Mouse (Mus musculus) right cerebral cortex, postnatal 14 days (tissue): Measurements from ENCODE around the gene Soat1.
"Not testable (repeated sequence)": the region's sequence is repeated elsewhere in the genome, so short reads cannot be mapped to it uniquely, and the experiment has no call there.

Experiments used
- DNase-seq: peaks from one replicate; pipeline ENCODE4 v3.0.0; 2022

Gene Soat1

DNA sequence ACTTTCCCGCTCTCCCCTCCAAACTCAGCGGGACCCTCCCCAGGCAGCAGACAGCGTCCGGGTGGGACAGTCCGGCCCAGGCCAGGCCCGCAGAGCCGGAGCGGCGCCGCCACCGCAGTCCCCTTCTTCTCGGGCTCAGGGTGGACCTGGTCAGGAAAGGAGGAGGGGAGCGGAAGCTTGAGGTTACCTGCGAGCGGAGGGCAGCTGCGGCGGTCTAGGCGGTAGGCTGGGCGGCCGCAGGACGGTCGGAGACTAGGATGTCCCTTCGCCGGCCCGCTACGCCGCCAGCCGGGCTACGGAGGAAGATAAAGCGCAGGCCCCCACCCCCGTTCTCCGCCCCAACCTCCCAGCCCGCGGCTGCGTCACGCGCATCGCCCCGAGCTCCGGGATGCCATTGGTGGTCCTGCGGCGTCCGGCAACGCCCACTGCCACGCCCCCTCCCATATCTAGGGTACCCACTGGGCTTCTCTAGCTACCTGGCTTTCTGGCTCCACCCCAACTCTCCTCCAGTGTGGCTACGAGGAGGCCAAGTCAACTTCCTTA is at the start of gene Soat1:
Gene Soat1, minus strand, starts transcription at position 371 of the 543 bp plus-strand sequence.
- DNase-seq: peak; percentile 85

DNA sequence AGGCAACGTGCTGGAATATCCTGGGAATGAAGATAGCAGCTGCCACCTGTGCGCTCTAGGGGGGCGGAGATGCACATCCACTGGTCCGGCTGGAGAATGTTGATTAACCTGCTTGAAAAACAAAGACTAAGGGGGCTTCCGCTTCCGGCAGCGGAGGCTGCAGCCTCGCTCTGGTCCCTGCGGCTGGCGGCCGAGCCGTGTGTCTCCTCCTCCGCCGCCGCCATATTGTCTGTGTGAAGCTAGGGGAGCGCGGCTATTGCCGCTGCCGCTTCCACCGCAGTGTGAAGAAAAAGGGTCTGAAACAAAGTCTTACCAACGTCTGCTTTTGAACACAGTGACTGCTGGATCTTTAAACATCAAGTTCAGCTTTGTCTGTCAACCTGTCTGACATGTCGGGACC is 49.7 kb upstream of the Soat1 start, which contains the start of gene Gm10031:
Gene Gm10031, plus strand, starts transcription at position 171 of the 400 bp plus-strand sequence.
- DNase-seq: not testable (repeated sequence)

DNA sequence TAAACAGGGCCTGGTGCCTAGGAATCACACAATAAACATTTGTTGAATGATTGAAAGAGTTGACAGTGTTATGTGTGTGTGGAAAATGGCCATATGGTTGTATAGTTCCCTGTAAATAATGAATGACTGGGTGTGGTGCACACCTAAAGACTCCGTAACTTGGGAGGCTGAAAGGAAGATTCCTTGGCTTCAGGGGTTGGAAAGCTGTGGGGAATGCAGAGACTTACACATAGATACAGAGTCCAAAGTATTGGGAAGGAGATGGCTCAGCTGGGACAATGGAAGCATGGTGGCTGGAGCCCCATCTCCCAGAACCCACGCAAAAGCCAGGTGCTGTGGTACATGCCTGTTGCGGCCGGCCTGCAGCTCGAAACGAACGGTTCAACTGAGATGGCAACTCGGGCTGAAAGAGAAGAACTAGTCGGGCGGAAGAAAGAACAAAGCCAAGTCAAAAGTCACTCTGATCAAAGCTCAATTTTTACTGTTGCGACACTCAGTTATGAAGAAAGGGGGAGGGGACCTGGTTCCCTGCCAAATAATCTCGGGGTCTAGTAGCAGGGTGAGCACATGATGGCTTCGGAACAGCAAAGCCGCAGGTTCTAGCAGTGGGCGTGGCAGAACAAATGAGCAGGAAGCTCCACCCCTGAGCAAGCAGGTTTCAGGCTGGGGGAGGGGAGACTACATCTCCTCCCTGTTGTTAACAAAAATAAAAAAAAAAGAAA is 47.8 kb upstream of the Soat1 start:
- no peak for DNase-seq

DNA sequence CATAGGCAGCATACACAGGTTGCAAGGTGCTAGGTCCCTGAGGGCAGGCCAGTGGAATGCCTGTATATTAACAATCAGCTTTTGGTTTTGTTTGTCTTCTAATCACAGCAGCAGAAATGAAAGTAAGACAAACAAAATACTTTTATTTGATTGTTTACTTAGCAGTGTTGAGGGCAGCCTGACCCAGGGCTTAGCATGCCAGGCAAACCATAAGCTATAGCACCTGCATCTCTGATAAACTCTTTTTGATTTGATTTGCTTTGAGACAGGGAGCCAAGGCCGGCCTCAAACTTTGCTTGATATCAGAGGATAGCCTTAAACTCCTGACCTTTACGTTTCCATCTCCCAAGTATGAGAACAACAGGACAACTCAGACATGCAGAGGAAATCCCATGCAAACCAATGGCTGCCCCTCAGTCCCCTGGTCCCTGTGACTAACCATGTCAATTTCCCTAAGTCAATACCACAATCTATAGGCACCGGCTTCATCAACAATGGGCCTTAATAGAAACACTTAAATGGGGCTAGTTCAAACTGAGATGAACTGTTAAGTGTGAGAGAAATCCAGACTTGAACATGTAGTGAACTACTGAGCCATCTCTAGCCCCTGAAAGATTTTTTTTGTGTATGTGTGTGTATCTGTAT is 46.1 kb upstream of the Soat1 start:
- no peak for DNase-seq

DNA sequence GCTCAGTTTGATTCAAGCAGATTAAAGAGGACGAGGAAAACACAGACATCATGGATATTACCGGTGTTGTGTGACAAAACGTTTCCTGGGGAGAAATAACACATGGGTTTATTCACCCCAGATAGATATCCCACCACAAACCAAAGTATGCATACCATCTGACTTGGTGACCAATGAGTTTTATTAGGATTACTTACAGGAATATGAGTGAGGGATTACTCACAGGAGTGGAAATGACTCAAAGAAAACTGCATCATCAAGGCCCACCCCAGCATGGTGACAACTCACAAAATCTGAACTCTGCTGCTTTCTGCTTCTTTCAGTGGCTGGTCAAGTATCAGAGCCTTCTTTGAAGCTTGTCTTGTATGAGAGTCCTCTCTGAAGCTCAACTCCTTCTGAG is 33.6 kb upstream of the Soat1 start:
- no peak for DNase-seq

DNA sequence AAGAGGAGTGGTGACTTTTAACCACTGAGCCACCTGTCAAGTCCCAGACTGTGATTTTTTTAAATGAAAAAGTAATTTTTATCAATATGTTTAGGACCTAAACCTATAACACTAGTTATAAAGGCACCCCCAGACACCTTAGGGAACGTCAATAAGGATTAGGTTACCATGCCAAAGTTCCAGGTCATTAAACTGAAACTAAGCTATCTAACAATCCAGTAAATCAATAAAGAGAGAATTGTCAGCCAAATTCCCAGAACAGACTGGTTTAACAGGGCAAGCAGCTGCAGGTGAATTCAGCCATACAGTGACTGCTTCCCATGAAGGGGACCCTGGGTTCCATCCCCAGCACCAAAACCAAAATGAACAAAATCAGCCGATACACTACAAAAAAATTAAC is 31.8 kb upstream of the Soat1 start:
- no peak for DNase-seq

DNA sequence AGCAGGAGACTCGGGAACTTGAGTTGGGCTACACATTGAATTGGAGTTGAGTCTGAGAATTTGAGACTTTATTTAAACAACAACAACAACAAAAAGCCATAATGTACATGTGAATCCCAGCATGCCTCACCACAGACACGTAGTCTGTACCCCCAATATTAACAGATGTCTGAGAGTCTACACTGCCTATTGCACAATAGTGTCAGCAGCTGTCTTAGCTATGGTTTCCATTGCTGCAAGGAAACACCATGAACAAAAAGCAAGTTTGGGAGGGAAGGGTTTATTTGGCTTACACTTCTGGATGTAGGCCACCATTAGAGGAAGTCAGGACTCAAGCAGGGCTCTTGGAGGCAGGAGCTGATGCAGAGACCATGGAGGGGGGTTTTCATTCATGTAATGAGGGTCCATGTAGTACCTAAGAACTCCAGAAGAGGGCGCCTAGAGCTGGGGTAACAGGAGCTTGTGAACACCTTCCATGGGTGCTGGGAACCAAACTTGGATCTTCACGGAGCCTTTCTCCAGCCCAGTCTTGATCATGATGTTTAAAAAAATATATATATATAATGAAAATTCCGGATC is 30.9 kb upstream of the Soat1 start:
- DNase-seq: no peak

DNA sequence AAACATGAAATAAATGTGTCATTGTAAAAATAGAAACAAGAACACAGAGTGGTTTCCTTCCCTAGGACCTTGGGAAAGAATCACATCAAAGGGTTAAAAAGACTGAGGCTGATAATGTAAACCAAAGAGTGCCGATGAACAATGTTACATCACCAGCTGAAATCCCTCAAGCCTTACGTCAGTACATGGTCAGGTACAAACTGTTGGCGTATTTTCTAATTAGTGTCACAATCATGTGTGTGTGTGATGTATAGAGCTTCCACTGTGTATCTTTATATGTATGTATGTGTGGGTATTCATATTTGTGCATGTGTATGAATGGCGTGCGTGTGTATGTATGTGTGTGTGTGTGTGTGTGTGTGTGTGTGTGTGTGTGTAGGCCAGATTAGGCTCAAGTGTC is 22.8 kb upstream of the Soat1 start:
- no peak for DNase-seq

DNA sequence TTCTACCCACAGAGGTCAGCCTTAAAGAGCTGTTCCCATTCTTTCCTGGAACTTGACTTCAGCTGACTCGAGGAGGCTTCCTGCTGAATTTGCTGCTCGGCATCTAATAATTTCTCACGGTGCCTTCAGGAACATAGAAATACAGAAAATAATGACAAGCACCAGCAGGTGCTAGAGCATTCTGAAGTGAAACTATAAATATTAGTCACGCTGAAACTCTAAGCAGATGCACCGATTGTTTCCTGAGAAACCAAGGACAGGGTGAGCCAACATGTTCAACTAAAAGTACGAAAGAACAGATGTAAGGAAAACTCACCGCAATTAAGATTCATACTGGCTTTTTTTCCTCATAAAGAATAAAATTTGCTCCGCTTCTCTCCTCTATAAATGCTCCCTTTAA is 20.9 kb upstream of the Soat1 start:
- no peak for DNase-seq

DNA sequence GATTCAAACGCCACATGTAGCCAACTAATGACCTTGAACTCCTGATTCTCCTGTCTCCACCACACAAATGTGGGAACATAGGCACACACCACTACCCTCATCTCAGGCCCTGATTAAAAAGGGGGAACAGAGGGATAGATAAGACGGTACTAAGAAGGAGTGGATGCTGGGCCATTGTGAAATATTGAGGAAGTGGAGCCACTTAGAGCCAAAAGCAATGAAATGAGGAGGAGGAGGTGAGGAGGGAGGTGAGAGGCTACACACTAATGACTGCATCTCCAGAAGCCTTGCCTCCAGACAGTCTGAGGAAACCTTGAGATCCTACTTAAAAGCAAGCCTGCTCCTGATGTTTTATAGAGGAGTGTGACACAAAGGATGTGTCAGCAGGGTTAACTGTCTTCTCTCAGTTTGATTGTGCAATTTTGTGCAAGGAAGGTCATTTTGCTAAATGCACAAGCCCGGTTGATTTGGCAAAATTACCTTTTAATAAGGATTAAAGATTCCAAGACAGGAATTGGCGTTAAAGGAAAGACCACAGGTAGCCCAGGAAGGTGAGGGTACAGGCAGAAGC is 17.2 kb upstream of the Soat1 start:
- DNase-seq: no peak

DNA sequence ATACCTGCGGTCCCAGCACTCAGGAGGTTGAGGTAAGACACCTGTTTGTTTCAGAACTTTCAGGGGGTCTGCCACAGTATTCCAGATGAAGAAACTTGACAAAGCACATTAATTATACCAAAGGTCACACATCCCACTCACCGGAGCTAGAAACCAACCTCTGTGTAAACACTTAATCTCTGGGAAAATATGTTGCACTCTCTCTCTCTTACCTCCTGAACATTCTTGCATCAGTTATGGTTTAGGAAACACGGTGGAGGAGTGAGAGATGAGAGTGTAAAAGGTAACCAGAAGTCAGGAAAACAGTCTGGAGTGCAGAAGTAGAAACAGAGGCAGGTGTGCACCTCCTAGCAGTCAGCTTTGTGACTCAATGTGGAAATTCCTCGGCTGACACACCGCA is 13.9 kb upstream of the Soat1 start:
- no peak for DNase-seq

DNA sequence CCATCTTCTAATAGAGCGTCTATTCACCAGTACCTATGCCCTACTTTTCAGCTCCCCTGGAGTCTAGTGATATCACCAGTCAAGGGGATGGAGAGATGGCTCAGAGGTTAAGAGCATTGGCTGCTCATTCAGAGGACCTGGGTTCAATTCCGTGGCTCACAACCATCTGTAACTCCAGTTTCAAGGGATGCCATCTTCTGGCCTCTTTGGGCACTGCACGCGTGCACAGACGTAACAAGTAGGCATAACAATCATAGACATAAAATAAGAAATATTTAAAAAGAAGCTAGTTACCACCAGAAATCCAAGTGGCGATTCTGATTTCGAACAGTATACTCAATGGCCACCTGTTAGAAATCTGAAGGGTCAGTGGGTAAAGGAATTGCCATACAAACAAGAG is 13.4 kb upstream of the Soat1 start:
- no peak for DNase-seq

DNA sequence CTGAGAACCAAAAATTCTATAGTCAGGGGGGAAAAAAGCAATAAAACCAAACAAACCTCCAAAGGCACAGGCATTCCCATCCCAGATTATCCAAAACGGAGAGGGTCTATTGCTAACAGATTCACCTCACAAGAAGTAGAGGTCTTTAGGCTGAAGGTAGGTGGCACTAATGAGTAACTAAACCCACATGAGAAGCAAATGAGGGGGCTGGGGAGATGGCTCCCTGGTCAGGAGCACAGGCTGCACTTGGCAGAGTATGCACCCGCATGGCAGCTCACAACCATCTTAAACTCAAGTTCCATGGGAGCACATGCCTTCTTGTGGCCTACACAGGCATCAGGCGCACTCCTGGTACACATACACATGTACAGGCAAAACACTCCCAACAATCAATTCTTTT is 7.7 kb upstream of the Soat1 start:
- DNase-seq: no peak

DNA sequence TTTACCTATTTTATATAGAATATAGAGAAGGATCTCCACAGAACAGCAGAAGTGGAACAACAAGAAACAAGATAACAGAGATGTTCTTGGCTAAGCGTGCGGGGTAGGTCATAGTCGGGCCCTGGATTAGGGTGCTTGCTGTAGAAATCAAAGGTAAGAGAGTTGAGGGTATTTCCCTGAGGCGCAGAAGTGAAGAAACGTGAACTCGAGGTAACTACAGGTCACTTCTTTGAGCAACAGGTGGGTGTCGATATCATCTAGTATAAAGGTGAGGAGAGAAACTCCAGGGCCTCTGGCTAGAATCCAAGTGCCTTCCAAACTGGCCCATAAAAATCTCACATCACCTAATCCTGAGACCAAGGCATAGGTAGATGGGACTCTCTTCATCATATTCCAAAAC is 2.4 kb upstream of the Soat1 start:
- no peak for DNase-seq

DNA sequence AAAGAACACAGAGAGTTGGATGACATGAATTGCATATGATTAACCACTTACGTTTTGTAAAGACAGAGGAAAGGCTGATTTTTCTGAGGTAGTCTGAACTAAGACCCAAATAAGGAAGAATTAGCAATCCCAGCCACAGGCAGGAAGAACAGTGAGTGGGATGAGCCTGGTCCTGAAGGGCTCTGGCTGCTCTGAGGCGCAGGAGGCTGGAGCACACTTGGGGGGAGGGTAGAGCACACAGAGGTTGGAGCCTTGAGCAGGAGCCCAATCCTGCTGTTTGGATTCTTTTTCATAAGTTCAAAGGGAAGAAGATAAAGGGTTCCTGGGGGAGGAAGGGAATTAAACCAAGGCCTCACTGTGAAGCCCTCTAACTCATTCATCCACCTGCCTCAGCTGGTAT is 1.9 kb upstream of the Soat1 start:
- DNase-seq: no peak

DNA sequence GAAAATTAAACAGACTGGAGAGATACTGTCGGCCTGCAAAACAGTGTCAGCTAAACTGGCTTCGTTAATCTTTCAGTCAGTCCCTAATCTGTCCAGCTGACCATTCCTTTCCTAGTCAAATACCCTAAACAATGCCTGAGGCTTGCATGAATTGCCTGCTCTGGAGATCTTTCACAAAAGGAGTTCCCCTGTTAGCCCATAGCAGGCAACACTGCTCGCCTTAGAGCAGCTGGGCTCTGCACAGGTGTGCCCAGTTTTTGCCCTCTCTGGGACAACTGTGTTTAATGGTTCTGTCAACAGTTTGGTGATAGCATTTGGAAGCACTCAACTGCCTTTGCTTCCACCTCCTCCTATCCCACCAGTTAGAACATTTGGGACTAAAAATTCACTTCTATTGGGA is 723 bp upstream of the Soat1 start:
- DNase-seq: no peak

DNA sequence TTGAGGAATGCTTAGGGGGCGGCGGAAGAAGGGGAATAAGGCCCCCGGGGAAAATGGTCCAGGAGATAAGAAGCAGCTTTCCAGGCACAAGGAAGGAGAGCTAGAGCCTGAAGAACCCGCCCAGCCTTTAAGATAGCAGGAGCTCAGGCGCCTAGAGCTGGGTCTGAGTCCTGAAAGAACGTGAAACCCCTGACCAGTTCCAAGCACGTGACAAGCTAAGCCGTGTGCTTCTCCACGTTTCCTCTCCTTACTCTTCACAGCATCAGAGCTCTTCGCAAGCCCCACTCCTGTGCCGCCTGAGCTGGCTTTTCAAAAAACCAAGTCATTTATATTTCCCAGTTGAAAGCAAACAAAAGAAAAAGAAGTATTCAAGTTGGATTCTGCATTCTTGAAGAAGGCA is 1.1 kb downstream of the Soat1 start:
- no peak for DNase-seq

DNA sequence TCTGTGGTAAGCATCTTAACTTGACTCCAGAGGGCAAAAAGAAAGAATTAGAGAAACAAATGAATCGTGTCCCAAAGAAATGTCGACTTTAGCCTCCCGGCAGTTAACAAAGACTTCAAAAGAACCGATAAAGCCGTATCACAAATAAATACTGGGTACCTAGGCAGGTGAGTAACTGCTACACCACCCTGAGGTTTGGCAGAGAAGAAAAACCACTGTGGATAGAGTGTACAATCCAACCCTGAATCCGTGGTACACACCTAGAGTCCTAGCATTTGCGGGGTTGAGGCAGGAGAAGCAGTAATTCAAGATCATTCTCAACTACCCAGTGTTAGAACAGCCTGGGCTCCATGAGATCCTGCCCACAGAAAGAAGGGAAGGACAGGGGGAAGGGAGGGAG is 2.2 kb downstream of the Soat1 start:
- no peak for DNase-seq

DNA sequence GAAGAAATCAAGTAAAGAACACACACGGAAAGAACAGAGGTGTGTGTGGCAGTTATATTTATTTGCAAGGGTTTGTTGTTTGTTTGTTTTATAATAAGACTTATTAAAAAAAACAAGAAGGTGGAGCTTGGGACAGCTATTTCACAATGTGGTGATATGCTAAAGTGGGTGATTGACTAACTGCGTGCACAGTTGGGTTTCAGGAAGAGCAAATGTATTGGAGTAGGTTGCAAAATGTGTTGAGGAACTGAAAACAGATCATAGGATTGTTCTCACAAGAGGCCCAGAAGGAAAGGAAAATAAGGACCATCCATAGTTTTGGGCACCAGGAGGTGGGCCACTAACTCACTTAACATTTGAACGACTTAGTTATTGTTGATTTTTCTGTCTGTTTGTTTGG is 3.1 kb downstream of the Soat1 start:
- DNase-seq: no peak

DNA sequence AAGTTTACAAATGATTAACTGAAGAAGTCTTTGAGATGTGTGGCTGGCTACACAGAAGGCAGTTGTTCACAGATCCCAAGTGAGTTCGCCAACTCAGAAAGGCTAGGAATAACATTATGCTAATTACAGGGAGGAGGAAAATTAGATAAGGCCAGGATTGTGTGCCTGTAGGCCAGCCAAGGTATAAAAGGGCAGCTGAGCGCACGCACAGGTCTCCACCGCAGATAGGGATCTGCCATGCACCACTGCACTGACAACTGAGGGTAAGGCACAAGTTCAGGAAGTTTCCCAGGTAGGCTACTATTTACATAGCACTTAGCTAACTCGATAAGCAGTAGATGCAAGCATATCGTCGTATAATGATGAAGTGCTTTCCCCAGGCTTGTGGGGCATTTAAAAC is 3.6 kb downstream of the Soat1 start:
- no peak for DNase-seq

DNA sequence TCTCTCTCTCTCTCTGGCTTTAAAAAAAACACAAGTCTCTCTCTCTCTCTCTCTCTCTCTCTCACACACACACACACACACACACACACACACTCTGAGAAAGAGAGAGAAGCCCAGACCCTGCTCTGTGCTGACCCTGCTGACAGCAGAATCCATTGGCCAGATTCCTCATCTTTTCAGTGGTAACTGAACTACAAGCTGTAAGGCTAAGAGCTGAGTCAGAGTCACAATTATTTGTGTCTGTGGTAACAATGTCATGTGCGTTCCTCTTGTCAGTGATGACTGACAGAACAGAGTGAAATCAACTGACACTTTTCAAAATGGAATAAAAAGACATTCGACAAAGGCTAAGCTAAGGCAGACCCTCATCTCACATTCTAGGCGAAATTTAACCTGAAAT is 5.6 kb downstream of the Soat1 start:
- DNase-seq: no peak

DNA sequence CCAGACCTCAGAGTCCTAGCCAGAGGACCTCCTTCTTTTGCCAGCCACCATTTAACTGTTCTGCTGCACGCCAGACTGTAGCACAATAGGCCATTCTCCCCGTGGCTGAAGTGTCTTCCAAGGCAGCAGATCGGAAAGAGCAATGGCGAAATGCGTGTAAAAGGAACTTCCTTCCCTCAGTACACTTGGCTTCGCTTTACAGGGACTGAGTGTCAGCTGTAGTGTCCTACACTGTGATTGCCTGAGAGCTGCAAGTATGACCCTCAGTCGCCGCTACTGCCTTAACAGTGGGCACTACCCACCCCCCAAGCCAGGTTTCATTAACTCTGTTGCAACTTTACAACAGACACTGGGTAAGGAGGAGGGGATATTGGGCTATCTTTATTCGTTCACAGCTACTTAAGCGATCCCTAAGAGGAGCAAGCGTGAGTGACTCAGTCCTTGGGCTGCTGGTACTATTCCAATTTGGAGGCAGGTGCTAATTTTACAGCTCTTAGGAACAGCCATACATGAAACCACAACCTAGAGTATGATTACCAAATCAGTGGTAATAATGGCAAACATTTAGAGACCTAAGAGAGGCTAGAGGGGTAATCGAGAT is 6.4 kb downstream of the Soat1 start:
- DNase-seq: no peak

DNA sequence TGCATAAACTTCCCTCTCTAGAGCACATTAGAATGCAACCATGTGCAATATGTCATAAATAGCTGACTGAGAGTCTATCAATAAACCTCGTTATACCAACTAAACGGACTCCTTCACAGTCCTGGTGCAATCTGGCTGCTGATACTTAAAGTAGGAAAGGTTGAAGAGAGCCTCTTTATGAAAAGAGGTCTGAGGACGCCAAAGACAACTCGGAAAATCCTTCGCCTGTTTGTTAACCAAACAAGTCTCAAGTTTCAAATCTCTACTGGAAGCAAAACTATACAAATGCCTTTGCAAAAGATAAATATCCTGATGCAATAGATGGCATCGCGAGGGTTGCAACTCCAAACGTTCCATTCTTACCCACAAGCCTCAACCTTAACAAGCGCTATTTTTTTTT is 9.2 kb downstream of the Soat1 start:
- no peak for DNase-seq
